Mouse (Mus musculus) liver, embryonic 13.5 days (tissue): ENCODE results near the gene Gm3404. TPM values are rescaled to one million over a fixed set of nuclear protein-coding genes. Genes with fewer than 3 reads are reported as not detected.
"Not testable (repeated sequence)": the region's sequence is repeated elsewhere in the genome, so short reads cannot be mapped to it uniquely, and the experiment has no call there.

Experiments
- ATAC-seq: fragments of 200-750 bp; cut with Nextera tagmentation; 2 replicates; pipeline ENCODE4 v1.8.0; 2017; ENCODE audit warnings: low read depth, mild to moderate bottlenecking, moderate number of reproducible peaks, moderate library complexity
- DNase-seq: peaks from one replicate; pipeline ENCODE4 v3.0.0; 2022
- H3K27ac ChIP-seq: fragments of 300-500 bp; sonication (generic); 2 replicates; pipeline ENCODE4 v1.5.1; 2015; ENCODE audit warnings: moderate library complexity, mild to moderate bottlenecking, inconsistent platforms
- H3K27me3 ChIP-seq: fragments of 300-500 bp; sonication (generic); 2 replicates; pipeline ENCODE4 v1.6.1; 2015; ENCODE audit warnings: mild to moderate bottlenecking, inconsistent platforms
- H3K36me3 ChIP-seq: fragments of 300-500 bp; sonication (generic); 2 replicates; pipeline ENCODE4 v1.6.1; 2015; ENCODE audit warnings: mild to moderate bottlenecking, inconsistent platforms
- H3K4me1 ChIP-seq: fragments of 300-500 bp; sonication (generic); replicated peaks from 2 replicates; pipeline ENCODE4 v1.6.1; 2015; ENCODE audit warnings: inconsistent platforms
- H3K4me2 ChIP-seq: fragments of 300-500 bp; sonication (generic); 2 replicates; pipeline ENCODE4 v1.6.1; 2015; ENCODE audit warnings: inconsistent platforms, mild to moderate bottlenecking, moderate library complexity
- H3K4me3 ChIP-seq: fragments of 300-500 bp; sonication (generic); replicated peaks from 2 replicates; pipeline ENCODE4 v1.5.1; 2015; ENCODE audit warnings: mild to moderate bottlenecking, inconsistent platforms
- H3K9ac ChIP-seq: fragments of 300-500 bp; sonication (generic); 2 replicates; pipeline ENCODE4 v1.6.1; 2015; ENCODE audit warnings: mild to moderate bottlenecking, inconsistent platforms
- H3K9me3 ChIP-seq: fragments of 300-500 bp; sonication (generic); replicated peaks from 2 replicates; pipeline ENCODE4 v1.6.1; 2016; ENCODE audit warnings: inconsistent platforms
- WGBS: fragments of 180-500 bp; shearing (Covaris S2); methylation state at CpG from one replicate; pipeline ENCODE4 v1.1.7; 2015; ENCODE audit not compliant: insufficient replicate concordance; 5-methylcytosine and 5-hydroxymethylcytosine counted together
- polyA plus RNA-seq: library from polyadenylated mRNA; unstranded; fragments of >200 nt; fragmentation: Nextera tagmentation; extraction: Ambion mirVana; gene quantifications from 2 replicates; pipeline ENCODE4 v1.2.1, GENCODE M21; 2015

Gene Gm3404
- polyA plus RNA-seq, 1 experiment from 2014 or later: not detected

DNA sequence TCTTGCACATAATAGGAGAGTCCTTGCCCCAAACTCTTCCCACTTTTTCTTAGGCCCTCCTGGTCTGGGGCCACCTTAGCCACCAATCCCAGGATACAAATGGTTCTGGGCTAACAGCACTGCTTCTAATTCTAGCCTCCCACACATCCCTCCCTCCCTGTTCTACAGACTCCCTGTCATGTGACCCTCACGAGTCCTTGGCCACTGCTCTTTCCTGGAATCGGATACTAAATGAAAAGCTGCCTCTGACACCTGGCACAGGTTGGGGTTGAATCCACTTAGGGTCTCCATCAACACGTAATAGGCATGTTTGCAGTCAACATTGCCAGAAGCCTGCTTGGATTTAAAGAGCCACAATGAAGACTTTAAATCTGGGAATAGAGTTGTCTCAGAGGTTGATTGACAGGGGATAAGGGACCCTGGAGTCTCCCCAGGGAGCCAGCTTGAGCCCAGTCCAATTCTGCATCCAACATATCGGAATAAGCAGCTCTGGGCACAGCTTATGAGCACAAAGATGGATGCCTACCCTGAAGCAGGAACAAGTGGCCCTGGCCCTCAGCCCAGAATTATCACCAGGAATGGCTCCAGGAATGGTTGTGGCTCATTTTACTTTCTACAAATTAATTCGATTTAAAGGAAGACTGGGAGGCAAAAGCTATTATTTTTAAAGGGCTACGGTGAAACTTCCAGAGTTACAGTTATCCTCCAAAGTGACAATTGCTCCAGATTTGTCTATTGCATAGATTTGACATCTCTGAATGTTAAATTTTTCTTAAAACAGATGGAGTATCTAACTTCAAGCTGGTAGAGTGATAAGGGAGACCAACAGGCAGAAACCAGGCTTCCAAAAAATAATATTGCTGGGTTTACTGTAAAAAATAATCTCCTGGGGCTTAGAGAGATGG lies 46.5 kb downstream of the Gm3404 start:
- H3K9me3 ChIP-seq, H3K4me1 ChIP-seq, H3K4me3 ChIP-seq, ATAC-seq, H3K27ac ChIP-seq, H3K27me3 ChIP-seq, H3K9ac ChIP-seq, H3K4me2 ChIP-seq, H3K36me3 ChIP-seq, DNase-seq: not testable (repeated sequence)
- 53% methylated on average over 6 of the region's 6 CpGs for WGBS

DNA sequence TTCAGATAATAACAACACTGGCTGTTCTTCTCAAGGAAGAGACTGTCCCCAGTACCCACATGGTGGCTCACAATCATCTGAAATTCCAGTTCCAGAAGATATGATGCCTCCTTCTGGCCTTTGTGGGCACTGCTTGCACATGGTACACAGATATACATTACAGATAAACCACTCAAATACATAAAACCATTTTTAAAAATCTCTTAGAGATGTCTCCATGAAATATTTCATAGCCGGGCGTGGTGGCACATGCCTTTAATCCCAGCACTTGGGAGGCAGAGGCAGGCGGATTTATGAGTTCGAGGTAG lies 47.1 kb downstream of the Gm3404 start:
- 60% methylated on average over 4 of the region's 4 CpGs for WGBS
- ATAC-seq, DNase-seq, H3K36me3 ChIP-seq, H3K4me3 ChIP-seq, H3K27ac ChIP-seq, H3K9ac ChIP-seq, H3K9me3 ChIP-seq, H3K4me1 ChIP-seq, H3K4me2 ChIP-seq, H3K27me3 ChIP-seq: not testable (repeated sequence)

DNA sequence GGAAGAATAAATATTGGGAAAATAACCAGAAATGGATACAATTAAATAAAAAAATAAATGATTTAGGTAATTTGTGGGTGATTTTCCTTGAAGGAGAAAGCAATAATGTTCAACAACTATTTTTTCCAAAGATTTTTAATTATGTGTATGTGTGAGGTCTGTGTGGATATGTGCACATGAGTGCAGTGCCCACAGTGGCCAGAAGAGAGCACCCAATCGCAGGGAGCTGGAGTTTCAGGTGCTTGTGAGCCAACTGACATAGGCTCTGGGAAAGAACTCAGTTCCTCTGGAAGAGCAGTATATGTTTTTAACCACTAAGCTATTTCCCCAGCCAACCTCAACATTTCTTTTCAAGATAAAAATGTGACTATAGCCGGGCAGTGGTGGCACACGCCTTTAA lies 51.1 kb downstream of the Gm3404 start:
- Histone ChIP-seq H3K27me3 (peaks cover 1% of the 10 kb centered on the region; the same call in 1 of the 2 replicates), H3K4me1 (no peaks in the 10 kb centered on the region), H3K9me3 (no peaks in the 10 kb centered on the region), H3K4me3 (no peak overlapping the region), H3K36me3 (no peaks in the 10 kb centered on the region), H3K9ac (no peak overlapping the region), H3K4me2 (no peak overlapping the region), H3K27ac (no peak overlapping the region)
- no peak for ATAC-seq
- no peak for DNase-seq
- 66% methylated on average over 3 of the region's 3 CpGs for WGBS

Other genes with a start within 250 kb of the Gm3404 start
- 0.05 and 0.10 TPM in 2 replicates for gene Wasf3, start 140.8 kb upstream of the Gm3404 start, polyA plus RNA-seq
- gene Gm6408, start 43.8 kb upstream of the Gm3404 start, polyA plus RNA-seq: not detected in 2 replicates
- gene Gm6370, start 34.4 kb upstream of the Gm3404 start, polyA plus RNA-seq: not detected in 2 replicates
- gene 4930449I24Rik, start 23.4 kb upstream of the Gm3404 start, polyA plus RNA-seq: not detected in 2 replicates
- gene Gm3402, start 11.7 kb upstream of the Gm3404 start, polyA plus RNA-seq: not detected in 2 replicates
- not detected in 2 replicates for gene Gm3409, start 11.8 kb downstream of the Gm3404 start, polyA plus RNA-seq
- not detected in 2 replicates for gene Gm3415, start 30.3 kb downstream of the Gm3404 start, polyA plus RNA-seq
- gene Gpr12, start 59.4 kb downstream of the Gm3404 start, polyA plus RNA-seq: 0.08 and 0.13 TPM in 2 replicates